Mouse (Mus musculus) embryonic stem cell, embryonic (primary cell): Measurements from ENCODE around the gene Areg.

Experiments used
- CTCF ChIA-PET, 4 experiments: fragments of 300-600 bp in 2 of 4; fragments of 350-600 bp in 2 of 4; sonication (Branson Sonifier 250); formaldehyde crosslinking; loops; one replicate each; lab custom pipeline; 2022; ENCODE audit warnings: inconsistent platforms in 2 of 4; lab: Charles Lee
- POLR2A ChIA-PET, 4 experiments: fragments of 300-600 bp in 2 of 4; fragments of 350-600 bp in 2 of 4; sonication (Branson Sonifier 250); formaldehyde crosslinking; loops; one replicate each; lab custom pipeline; 2022; ENCODE audit warnings: antibody characterized with exemption in 4 of 4, inconsistent platforms in 1 of 4; lab: Charles Lee

Areg gene

DNA sequence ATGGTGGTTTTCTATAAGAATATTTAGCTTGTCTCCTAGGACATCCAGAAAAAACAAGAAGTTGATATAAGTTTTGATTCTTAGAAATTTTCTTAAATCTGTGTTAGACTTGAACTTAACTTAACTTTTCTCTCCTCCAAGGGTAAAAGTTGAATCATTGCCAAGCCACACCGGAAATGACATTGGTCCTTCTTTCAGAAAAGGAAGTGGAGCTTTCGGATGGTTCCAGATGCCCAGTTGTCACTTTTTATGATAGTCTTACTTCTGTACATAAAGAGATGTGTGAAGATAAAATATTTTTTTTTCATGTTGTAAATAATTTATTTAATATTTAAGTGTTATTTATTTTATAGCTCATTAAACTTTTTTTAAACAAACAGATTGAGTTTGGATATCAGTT is 8.7 kb downstream of the Areg start:
- POLR2A ChIA-PET, result no interaction called here
- CTCF ChIA-PET, result no interaction called here

DNA sequence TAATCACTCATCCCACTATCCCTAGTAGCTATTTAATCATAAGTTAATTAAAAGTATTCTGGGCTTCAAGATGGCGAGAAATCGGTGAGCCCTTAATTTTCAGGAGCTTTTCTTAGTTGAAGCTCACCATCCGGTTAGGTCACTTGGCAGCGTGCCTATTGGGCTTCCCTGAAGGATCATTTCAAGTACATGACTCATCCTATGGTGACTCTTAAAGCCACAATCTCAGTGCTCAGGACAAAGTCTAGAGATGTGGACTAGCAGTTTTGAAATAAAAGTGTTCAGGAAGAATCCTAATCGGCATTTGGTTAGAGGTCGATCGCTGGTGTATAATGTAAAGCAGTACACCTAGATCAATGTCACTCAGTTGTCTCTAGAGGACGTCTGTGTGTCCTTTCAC is 17.3 kb downstream of the Areg start:
- ChIA-PET POLR2A (no interaction called here), CTCF (no interaction called here)

DNA sequence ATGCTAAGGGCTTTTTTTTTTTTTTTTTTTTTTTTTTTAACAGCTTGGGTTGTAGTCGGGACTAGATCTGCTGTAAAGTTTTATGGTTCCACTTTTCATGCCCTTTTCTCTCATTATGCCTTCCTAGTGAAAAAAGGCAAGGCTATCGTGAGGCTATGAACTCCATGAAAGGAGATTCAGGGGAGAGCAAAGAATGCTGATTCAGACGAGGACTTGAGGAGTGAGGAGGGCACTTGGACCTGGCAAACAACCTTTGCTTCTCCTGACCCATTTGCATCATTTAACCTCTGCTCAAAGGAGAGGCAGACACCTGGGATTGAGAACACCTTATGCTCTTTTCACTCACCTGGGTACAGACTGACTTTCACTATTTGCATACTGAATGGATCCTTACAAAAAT is 17.8 kb downstream of the Areg start:
- POLR2A ChIA-PET, result no interaction called here

DNA sequence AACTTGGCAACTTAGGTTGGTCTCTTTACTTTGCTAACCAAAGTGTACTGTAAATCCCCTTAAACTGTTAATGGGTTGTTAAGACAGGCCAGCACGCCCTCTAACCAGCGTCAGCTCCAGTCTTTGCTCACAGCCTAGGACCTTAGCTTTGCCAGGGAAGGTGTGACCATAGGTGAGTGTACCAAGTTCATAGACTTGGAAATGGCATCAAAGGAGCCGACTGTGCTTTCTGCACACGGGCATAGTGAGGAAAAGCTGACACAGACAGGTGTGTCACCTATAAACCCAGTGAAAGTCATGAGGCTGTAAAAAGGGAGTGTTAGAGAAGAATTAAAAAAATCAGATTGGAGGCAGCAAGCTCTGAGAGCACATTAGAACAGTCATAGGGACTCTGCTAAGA is 23.4 kb downstream of the Areg start:
- POLR2A ChIA-PET, result no interaction called here
- CTCF ChIA-PET, result no interaction called here

More for the DNA sequence above, 17.8 kb downstream of the Areg start:
- CTCF ChIA-PET, result interaction anchor here in 1 of 4 experiments (0.6 kb wide), 1 partner anchor 17 kb away, joined by 7 read pairs; no protein-coding TSS in a partner anchor

DNA sequence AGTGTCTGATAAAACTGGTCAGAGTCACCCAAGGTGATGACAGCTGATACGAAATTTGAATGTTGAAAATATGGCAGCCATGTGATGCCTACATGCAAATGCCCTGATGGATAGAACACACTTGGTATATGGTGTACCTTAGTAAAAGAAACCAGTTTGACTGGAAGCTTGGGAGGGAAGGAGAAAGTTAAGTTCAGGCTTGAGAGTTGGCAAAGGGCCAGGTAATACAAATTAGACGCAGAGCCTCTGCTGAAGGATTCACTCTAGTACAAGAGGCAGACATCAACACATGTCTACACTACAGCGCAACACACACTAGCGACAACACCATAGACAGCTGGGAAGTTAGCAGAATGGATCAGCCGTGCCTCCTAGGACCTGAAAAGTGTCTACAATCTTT is 27.2 kb downstream of the Areg start:
- POLR2A ChIA-PET, result no interaction called here

DNA sequence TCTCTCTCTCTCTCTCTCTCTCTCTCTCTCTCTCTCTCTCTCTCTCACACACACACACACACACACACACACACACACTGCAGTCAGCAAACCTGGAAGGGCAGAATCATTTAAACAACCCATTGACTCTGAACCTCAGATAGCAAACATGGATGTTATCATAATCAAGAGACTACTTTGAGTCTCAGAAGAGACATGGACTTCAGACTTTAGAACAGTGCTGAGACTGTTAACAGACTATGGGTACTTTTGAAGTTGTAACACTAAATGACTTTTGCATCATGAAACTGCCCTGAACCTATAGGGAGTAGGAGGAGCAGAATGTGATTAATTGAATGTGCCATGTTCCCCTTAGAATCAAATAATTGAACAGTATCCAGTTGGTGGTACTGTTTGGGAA is 37.0 kb downstream of the Areg start:
- ChIA-PET CTCF (interaction anchor here in 2 of 4 experiments (0.7 to 1.1 kb wide), 2 partner anchors 37 to 131 kb away, joined by 3 read pairs; partner anchors contain the start of gene Areg (in 1 of the 2)), POLR2A (no interaction called here)

More for the DNA sequence above, 27.2 kb downstream of the Areg start:
- CTCF ChIA-PET, result interaction anchor here in 1 of 4 experiments (0.6 kb wide), 1 partner anchor 1113 kb away, joined by 3 read pairs; no protein-coding TSS in a partner anchor

DNA sequence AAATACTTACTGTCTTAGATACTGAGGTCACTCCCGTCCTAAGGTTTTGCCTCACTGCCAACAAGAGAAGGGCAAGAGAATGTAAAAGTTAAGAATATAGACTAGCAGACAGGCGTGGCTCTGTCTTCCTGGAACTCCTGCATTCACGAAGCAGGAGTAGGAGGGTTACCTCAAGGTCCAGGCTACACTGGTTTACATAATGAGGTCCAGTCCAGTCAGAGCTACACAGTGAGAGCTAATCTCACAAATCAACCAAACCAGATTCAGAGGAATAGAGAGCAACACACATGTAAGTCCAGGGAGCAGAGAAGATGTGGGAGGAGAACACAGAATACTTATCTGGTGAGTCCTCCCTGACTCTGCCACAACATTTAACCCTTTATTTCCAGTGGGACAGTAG is 55.2 kb downstream of the Areg start:
- POLR2A ChIA-PET, result no interaction called here
- CTCF ChIA-PET, result no interaction called here
